18 mouse cellular contexts compared by ENCODE assay signal in genomic region chr16:44621573-44621972, GRCm38 (mm10).
"Had no signal": no experiment of that assay in that cellular context is flagged by ENCODE, and none has a peak within 500 bp of the region (broad histone marks: within the 10 kb centered on the region; RNA-seq: fewer than 3 reads in every experiment).

No protein-coding gene starts in this region.

- ATAC-seq: midbrain, embryonic 16.5 days had no signal

- H3K27me3 ChIP-seq: midbrain, embryonic 12.5 days; neural tube, embryonic 13.5 days; neural tube, embryonic 15.5 days had no signal

- H3K36me3 ChIP-seq: midbrain, embryonic 12.5 days; neural tube, embryonic 13.5 days; neural tube, embryonic 15.5 days had no signal

- H3K4me3 ChIP-seq: midbrain, embryonic 12.5 days; myocyte; neural tube, embryonic 13.5 days; neural tube, embryonic 15.5 days had no signal

- H3K9me3 ChIP-seq: midbrain, embryonic 12.5 days; neural tube, embryonic 13.5 days; neural tube, embryonic 15.5 days had no signal

- H3K9ac ChIP-seq: liver, embryonic 14.5 days; midbrain, embryonic 12.5 days; neural tube, embryonic 13.5 days; neural tube, embryonic 15.5 days had no signal

- DNase-seq: lung, adult 2 months; lung, postnatal 10 days; lung, postnatal 4 days; midbrain, embryonic 14.5 days; retina, postnatal 1 day; right cerebral cortex, adult 18-20 months; right cerebral cortex, postnatal 25 days; right cerebral cortex, postnatal 4 days; spleen, adult 18-20 months; thymus, adult 18-20 months; thymus, postnatal 14 days; thymus, postnatal 36 days had no signal

- H3K27ac ChIP-seq: liver, embryonic 14.5 days; midbrain, embryonic 12.5 days; neural tube, embryonic 13.5 days; neural tube, embryonic 15.5 days had no signal

- H3K4me2 ChIP-seq: midbrain, embryonic 12.5 days; neural tube, embryonic 13.5 days; neural tube, embryonic 15.5 days had no signal
